Mouse (Mus musculus) right cerebral cortex, postnatal 36 days (tissue): Measurements from ENCODE around the gene Phykpl.
"Not testable (repeated sequence)": the region's sequence is repeated elsewhere in the genome, so short reads cannot be mapped to it uniquely, and the experiment has no call there.

Source experiments
- DNase-seq, 2 experiments: peaks; one replicate each; pipeline ENCODE4 v3.0.0; 2022; ENCODE audit warnings: low spot score in 2 of 2, mixed read lengths in 1 of 2

The Phykpl gene

GRCm38 (mm10) chr11:51617693-51618092 lies 33.1 kb downstream of the Phykpl start:
- DNase-seq: peak in 1 of 2 experiments; percentile 44

- no peak for DNase-seq
These were observed 34.4 kb downstream of the Phykpl start for GRCm38 (mm10) chr11:51618894-51619408.

- peak; percentile 88 to 95 for DNase-seq
These were observed 35.0 kb downstream of the Phykpl start, which contains the start of gene Nhp2 for GRCm38 (mm10) chr11:51619409-51620060. Nhp2 (plus strand) TSS chr11:51619735.

GRCm38 (mm10) chr11:51620084-51620483 lies 35.5 kb downstream of the Phykpl start:
- DNase-seq: no peak

- DNase-seq: no peak
These were observed 37.2 kb downstream of the Phykpl start for GRCm38 (mm10) chr11:51621776-51622175.

- peak; percentile 82 to 89 for DNase-seq
These were observed 38.5 kb downstream of the Phykpl start for GRCm38 (mm10) chr11:51622971-51623491.

GRCm38 (mm10) chr11:51625187-51625820 lies 40.7 kb downstream of the Phykpl start:
- no peak for DNase-seq

- DNase-seq: peak in 1 of 2 experiments; percentile 34
These were observed 42.9 kb downstream of the Phykpl start for GRCm38 (mm10) chr11:51627425-51627824.

GRCm38 (mm10) chr11:51627907-51628306 lies 43.4 kb downstream of the Phykpl start:
- no peak for DNase-seq

GRCm38 (mm10) chr11:51629651-51630314 lies 45.2 kb downstream of the Phykpl start:
- peak in 1 of 2 experiments; percentile 70 for DNase-seq

GRCm38 (mm10) chr11:51632130-51632753 lies 47.7 kb downstream of the Phykpl start:
- DNase-seq: no peak

GRCm38 (mm10) chr11:51633200-51633599 lies 48.6 kb downstream of the Phykpl start:
- DNase-seq: not testable (repeated sequence)

- DNase-seq: no peak
These were observed 49.2 kb downstream of the Phykpl start for GRCm38 (mm10) chr11:51633721-51634120.

- DNase-seq: no peak
These were observed 50.6 kb downstream of the Phykpl start for GRCm38 (mm10) chr11:51635127-51635524.

- peak; percentile 94 to 96 for DNase-seq
These were observed 51.2 kb downstream of the Phykpl start, which contains the start of gene Rmnd5b for GRCm38 (mm10) chr11:51635525-51636322. Rmnd5b (minus strand) TSS chr11:51635896.

- DNase-seq: peak in 1 of 2 experiments; percentile 43
These were observed 51.7 kb downstream of the Phykpl start for GRCm38 (mm10) chr11:51636323-51636684.

GRCm38 (mm10) chr11:51637971-51638414 lies 53.4 kb downstream of the Phykpl start:
- no peak for DNase-seq

- DNase-seq: no peak
These were observed 53.9 kb downstream of the Phykpl start for GRCm38 (mm10) chr11:51638497-51638896.

GRCm38 (mm10) chr11:51640748-51641147 lies 56.2 kb downstream of the Phykpl start:
- DNase-seq: no peak

- DNase-seq: no peak
These were observed 58.6 kb downstream of the Phykpl start for GRCm38 (mm10) chr11:51643202-51643601.

GRCm38 (mm10) chr11:51643761-51644160 lies 59.2 kb downstream of the Phykpl start:
- no peak for DNase-seq
